Mouse (Mus musculus) granulocyte monocyte progenitor cell, adult 5-6 weeks (primary cell): ENCODE data around the gene Utp15. TPM values are rescaled to one million over a fixed set of nuclear protein-coding genes. Genes with fewer than 3 reads are reported as not detected.

ENCODE experiments used
- total RNA-seq, 2 experiments: library from RNA; stranded (forward) in 1 of 2; stranded (reverse) in 1 of 2; fragments of 200-712, 200-1000 nt in 1 of 2; fragments of >200 nt in 1 of 2; fragmentation: Nextera tagmentation in 1 of 2; gene quantifications; 2 replicates each; pipeline ENCODE4 v1.2.3; 2014 to 2017

Utp15 gene
- total RNA-seq, 2 experiments from 2014 or later = 24.9 to 47.6 TPM

Other genes starting within 250 kb of the Utp15 start
- 0.88 and 2.5 TPM in 2 replicates for gene Arhgef28, start 56.6 kb downstream of the Utp15 start, total RNA-seq (2014; fragmentation: Nextera tagmentation)
- 2.9 and 4.4 TPM in 2 replicates for gene Arhgef28, start 56.6 kb downstream of the Utp15 start, total RNA-seq (2017)
- gene Ankra2, start within 50 bp of the Utp15 start, total RNA-seq (2014; fragmentation: Nextera tagmentation) = 20.8 and 23.2 TPM in 2 replicates
- 9.8 and 18.1 TPM in 2 replicates for gene Ankra2, start within 50 bp of the Utp15 start, total RNA-seq (2017)
- gene Gm21976, start 16.8 kb upstream of the Utp15 start, total RNA-seq (2014; fragmentation: Nextera tagmentation) = not detected in 2 replicates
- not detected in 2 replicates for gene Gm21976, start 16.8 kb upstream of the Utp15 start, total RNA-seq (2017)
- 959 and 1,109 TPM in 2 replicates for gene Btf3, start 54.0 kb upstream of the Utp15 start, total RNA-seq (2014; fragmentation: Nextera tagmentation)
- gene Btf3, start 54.0 kb upstream of the Utp15 start, total RNA-seq (2017) = 1,746 and 2,150 TPM in 2 replicates
- not detected in 2 replicates for gene Foxd1, start 91.2 kb upstream of the Utp15 start, total RNA-seq (2014; fragmentation: Nextera tagmentation)
- gene Foxd1, start 91.2 kb upstream of the Utp15 start, total RNA-seq (2017) = not detected in 2 replicates
- 2.2 and 5.0 TPM in 2 replicates for gene Gm10320, start 229.0 kb upstream of the Utp15 start, total RNA-seq (2014; fragmentation: Nextera tagmentation)
- gene Gm10320, start 229.0 kb upstream of the Utp15 start, total RNA-seq (2017) = 2.2 and 3.5 TPM in 2 replicates